Mouse (Mus musculus): ENCODE results near the gene Spsb2.
"Not testable (repeated sequence)": the region's sequence is repeated elsewhere in the genome, so short reads cannot be mapped to it uniquely, and the experiment has no call there.

Gene Spsb2

DNA sequence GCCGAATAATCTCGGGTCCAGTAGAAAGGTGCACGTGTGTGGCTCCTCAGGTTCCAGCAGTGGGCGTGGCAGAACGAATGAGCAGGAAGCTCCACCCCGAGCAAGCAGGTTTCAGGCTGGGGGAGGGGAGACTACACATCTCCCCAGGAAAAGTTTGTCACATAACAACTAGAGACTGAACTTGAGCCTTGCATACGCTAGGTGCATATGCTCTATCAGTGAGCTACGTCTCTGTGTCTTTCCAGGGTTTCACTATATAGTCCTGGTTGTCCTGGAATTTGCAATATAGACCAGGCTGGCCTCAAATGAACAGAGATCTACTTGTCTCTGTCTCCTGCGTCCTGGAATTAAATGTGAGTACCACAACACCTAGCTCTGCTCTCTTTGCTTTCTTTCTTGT, 6.1 kb upstream of the Spsb2 start:
- DNase-seq (ENCODE audit: low read depth, low spot score) = not testable (repeated sequence)

DNA sequence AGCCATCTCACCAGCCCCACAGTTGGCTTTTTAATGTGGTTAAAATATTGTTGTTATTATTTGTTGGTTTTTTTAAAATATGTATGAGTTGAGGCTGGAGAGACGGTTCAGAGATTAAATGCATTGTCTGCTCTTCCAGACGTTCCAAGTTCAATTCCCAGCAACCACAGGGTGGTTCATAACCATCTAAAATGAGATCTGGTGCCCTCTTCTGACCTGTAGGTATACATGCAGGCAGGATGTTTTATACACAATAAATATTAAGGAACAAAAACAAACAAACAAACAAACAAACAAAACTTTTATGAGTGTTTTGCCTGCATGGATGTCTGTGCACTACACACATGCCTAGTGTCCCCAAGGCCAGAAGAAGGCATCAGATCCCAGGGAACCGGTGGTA, 5.4 kb upstream of the Spsb2 start:
- DNase-seq (ENCODE audit: low read depth, low spot score) = no peak

DNA sequence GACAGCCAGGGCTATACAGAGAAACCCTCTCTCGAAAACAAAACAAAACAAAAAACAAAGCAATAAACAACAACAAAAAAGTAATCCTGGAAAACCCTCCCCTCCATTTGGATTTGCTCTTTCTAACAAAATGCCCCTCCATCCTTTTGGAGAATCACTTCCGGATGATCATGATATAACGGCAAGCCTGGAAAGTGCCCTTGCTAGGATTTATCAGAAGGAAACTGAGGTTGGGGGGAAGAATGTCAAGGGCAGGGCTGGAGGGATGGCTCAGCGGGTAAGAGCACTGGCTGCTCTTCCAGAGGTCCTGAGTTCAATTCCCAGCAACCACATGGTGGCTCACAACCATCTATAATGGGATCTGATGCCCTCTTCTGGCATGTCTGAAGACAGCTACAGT, 4.8 kb upstream of the Spsb2 start:
- not testable (repeated sequence) for DNase-seq (ENCODE audit: low read depth, low spot score)

DNA sequence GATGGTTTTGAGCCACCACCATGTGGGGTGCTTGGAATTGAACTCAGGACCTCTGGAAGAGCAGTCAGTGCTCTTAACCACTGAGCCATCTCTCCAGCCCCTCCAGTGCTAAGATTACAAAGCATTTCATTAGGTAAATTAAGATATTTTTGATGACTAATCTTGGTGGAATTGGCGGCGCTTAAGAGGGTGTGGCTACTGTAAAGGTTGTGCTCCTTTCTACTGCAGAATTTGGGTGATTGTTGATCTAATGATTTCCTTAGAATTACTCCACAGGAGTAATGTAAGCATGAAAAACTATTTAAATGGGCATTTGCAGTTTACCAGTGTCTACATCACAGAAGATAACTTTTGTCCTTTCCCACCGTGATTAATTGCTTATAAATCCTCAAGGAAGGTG, 4.1 kb upstream of the Spsb2 start:
- no peak for DNase-seq (ENCODE audit: low read depth, low spot score)

DNA sequence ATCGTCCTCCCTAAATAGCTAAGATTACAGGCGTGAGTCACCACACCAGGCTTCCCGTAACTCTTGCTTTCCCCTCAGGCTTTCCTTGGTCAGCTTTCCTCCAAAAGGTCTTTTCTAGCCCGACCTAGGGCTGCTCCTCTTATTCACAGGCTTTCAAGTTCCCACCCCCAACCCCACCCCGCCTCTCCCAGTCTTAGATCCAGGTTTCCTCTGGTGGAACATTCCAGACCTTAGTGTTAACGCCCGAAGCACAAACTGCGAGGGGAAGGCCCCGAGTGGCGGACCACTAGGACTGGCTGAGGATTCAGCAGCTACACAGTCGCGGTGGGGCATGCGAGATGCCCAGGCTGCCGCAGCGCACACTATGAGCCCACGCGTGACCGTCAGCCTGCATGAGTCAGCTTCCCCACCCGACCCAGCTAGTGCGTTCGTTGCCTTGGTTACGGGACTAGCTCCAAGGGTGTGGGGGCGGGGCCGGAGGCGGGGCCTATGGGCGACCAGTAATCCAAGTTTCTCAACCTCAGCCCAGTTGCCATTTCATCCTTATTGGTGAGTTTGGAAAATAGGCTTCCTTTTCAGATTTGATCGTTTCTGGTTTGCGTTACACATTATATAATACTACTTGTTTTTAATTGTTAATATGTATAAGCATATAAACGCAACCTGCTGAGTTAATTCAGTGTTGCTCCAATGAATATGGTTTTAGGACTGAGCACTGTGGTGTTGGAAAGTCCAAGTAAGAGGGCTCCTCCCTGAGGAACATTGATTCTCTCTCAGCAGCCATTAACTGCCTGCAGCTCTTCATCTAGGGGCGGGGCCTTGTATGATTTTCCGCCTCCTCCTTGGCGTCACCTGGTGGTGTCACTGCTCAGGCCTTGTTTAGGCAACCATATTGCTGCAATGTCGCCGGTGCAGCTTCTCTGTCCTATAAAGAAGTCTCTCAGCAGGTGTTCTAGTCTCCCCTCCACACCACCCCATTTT, 2.8 kb upstream of the Spsb2 start:
- peak; percentile 99 for DNase-seq (ENCODE audit: low read depth, low spot score)

DNA sequence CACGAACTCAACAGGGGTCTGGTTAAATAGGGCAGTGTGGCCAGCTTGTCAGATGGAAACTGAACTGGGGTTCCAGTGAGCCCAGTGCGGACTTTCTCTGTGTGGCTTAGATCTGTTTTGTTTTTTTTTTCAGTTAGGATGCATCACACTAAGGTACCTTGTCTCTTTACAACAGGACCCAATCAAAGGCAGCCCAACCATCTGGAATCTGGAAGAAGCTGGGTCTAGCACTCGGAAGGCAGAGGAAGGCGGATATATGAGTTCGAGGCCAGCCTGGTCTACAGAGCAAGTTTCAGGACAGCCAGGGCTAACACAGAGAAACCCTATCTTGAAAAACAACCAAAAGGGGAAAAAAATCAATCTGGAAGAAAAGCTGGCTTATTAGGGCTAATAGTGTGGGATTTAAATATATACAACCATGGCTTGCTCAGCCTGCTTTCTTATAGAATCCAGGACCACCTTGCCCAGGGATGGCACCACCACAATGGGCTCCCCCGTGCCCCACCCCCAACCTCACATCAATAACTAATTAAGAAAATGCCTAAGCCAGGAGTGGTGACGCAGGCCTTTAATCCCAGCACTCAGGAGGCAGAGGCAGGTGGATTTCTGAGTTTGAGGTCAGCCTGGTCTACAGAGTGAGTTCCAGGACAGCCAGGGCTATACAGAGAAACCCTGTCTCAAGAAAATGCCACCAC, 1.9 kb upstream of the Spsb2 start:
- DNase-seq (ENCODE audit: low read depth, low spot score) = no peak

DNA sequence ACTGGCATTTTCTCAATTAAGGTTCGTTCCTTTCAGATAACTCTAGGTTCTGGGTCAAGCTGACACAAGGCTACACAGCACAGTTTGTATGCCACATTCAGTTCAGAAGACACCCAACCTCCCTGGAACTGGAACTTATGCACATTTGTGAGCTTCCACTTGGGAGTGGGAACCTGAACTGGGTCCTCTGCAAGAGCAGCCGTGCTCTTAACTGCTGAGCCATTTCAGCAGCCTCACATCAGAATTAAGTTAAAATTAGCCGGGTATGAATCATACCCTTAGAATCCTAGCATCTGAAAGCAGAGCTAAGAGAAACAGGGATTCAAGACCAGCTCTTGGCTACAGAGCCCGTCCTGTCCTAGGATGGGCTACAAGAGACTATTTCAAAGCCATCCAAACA, 1.1 kb upstream of the Spsb2 start:
- DNase-seq (ENCODE audit: low read depth, low spot score) = peak; percentile 86

DNA sequence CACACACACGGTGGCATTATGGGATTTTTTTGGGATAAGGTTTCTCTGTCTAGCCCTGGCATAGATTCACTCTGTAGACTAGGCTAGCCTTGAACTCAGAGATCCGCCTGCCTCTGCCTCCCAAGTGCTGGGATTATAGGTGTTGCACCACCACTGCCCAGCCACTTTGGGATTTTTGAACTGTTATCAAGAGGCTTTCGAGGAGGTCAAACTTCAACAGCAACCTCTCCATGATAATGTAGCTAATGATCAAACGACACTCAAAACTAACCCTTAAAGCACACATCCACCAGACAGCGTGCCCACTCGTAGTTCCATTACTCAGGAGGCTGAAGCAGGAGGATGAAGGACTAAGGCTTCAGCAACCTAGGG, 489 bp upstream of the Spsb2 start:
- DNase-seq (ENCODE audit: low read depth, low spot score) = no peak

DNA sequence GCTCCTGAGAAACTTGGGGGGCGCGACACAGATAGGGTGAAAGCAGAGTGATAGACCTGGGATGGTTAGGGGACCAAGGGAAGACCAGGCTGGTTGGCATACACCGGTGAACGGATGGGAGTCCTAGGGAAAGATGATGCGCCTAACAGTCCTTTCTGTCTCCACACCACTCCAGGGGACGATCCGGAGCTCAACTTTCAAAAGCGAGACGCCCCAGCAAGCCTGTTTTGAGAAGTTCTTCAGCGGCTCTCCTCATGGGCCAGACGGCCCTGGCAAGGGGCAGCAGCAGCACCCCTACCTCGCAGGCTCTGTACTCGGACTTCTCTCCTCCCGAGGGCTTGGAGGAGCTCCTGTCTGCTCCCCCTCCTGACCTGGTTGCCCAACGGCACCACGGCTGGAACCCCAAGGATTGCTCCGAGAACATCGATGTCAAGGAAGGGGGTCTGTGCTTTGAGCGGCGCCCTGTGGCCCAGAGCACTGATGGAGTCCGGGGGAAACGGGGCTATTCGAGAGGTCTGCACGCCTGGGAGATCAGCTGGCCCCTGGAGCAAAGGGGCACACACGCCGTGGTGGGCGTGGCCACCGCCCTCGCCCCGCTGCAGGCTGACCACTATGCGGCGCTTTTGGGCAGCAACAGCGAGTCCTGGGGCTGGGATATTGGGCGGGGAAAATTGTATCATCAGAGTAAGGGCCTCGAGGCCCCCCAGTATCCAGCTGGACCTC, 752 bp downstream of the Spsb2 start:
- DNase-seq (ENCODE audit: low read depth, low spot score) = peak; percentile 83

DNA sequence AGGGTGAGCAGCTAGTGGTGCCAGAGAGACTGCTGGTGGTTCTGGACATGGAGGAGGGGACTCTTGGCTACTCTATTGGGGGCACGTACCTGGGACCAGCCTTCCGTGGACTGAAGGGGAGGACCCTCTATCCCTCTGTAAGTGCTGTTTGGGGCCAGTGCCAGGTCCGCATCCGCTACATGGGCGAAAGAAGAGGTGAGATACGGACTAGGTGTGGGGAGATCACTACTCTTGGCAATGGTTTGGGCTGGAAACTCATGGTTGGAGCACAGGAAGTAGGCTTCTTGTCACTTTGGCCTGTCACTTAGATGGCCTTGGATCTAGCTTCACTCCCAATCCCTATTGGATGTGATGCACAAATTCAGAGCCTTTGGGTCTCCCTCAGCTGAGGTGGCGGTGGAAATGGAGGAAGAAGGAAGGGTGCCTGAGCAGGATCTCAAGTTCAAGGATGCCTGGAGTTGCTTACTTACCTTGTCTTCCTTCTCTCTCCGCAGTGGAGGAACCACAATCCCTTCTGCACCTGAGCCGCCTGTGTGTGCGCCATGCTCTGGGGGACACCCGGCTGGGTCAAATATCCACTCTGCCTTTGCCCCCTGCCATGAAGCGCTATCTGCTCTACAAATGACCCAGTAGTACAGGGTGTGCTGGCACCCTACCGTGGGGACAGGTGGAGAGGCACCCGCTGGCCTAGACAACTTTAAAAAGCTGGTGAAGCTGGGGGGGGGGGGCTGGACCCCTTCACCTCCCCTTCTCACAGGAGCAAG, 1.5 kb downstream of the Spsb2 start:
- no peak for DNase-seq (ENCODE audit: low read depth, low spot score)

DNA sequence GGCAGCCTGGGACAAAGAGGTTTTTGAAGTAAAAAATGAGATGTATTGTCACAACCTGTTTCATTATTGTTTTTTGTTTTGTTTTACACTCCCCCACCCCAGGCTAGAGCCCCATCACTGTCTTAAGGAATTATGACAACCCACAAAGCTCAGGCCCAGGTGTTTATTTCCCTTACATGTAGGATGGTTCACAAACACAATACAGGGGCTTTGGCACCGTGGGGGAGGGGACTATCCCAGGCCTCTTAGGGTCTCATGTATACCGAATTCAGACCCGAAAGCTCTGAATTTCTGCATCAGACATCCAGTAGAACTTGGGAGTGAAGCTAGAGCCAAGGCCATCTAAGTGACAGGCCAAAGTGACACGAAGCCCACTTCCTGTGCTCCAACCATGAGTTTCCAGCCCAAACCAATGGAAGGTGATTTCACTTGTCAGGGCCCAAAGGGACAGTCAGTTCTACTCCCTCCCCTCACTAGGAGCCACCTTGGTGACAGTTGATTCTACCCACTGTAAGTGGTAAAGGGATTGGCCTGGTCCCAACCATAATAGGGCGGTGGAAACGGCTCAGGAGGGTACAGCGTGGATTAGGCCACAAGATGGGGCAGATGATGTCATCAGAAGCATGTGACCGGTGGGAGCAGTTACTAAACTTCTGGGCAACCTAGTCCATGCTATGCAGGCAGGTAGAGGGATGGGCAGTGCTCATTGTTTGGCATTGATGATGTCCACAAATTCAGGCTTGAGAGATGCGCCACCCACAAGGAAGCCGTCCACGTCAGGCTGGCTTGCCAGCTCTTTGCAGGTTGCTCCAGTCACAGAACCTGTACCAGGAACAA, 2.3 kb downstream of the Spsb2 start:
- DNase-seq (ENCODE audit: low read depth, low spot score) = not testable (repeated sequence)

DNA sequence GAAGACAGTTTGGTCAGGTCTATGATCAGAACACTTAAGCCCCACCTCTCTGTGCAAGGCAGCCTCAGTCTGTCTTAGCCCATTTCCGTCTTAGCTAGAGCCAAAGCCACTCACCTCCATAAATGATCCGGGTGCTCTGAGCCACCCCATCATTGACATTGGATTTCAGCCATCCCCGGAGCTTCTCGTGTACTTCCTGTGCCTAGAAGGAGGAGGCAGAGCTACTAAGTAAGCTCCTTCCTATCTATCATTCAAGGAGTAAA, 2.9 kb downstream of the Spsb2 start:
- DNase-seq (ENCODE audit: low read depth, low spot score) = no peak

DNA sequence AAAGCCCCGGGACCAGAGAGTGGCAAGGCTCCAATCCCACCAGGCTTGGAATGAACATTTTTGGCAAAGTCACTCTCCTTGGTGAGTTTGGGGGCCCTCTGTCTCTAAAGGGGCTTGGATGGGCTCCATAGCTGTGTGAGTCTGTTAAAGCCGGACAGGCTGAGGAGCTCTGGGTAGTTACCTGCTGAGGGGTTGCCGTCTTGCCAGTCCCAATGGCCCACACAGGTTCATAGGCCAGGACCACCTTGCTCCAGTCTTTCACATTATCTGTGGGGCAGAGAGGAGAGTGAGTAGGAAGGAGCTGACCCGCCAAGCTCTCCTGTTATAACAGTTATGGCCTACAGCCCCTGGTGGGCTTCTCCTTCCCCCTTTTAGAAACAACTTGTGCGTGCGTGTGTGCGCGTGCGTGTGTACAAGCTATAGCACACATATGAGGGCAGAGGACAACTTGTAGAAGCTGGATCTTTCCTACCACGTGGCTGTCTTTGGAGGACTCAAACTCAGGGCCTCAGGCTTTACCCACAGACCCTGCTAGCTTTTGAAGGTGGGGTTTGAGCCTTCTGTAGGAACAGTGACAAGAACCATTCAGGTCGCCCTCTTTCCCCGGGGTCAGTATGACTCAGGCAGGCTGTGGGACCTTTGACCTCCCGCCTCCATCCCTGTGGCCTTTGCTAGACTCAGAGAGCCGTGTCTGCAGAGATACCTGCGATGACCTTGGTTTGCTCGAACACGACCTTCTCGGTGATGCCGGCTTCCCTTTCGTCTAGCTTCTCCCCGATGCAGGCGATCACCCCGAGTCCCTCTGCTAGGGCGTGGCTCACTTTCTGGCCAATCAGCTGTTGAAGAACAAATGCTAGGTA, 3.5 kb downstream of the Spsb2 start:
- no peak for DNase-seq (ENCODE audit: low read depth, low spot score)

DNA sequence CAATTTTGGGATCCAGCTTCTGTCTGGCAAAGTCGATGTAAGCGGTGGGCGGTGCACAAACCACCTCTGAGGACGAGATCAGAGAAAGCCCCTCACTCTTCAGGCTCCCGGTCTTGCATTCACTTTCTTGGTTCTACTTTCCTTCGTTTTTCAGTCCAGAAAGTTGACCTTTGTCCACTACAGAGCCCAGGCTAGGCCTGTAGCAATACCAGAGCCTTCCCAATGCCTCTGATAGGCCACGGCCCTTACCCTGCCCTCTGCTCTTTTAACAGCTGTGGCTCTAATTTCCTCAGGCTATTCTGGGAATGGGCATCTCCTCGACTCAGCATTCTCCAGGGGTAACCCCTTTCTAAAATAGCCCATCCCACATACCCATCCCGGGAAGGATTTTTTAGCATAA, 4.4 kb downstream of the Spsb2 start:
- DNase-seq (ENCODE audit: low read depth, low spot score) = no peak

DNA sequence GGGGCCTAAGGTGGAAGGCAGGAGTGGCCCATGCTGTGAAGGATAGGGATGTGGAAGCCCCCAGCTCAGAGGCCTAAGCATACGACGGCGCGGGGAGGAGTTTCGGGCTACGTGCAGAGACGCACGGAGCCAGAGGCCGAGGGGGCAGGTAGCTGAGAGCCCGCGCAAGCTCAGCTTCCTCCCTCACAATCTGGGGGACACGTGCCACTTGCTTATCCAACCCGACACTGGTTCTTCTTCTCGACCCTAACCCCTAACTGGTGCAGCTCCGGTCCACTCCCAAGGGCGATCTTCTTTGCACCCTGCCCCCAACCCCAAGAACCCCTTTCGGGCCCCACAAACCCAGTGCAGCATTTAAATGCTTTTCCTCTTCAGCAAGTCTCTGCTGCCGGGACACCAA, 5.0 kb downstream of the Spsb2 start:
- peak; percentile 93 for DNase-seq (ENCODE audit: low read depth, low spot score)

DNA sequence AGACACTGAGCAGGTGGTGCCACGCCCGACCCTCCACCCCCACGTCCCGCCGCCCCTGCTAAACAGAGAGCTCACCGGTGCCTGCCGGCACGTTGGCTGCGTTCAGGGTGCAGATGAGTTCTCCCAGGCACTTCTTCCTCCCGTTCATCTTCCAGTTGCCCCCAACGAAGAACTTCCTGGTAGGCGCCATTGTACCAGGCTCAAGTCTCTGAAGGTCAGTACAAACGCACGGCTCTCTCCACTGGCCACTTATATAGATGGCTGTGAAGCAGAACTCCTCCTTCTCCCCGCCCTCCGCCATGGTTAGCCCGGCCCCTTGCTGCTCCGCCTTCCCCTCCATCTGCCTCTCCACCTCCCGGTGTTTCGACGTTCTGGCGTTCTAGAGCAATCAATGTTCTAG, 5.5 kb downstream of the Spsb2 start, which contains the start of gene Tpi1:
TSS of gene Tpi1 (minus strand) at position 364 of the 400 bp plus-strand sequence.
- DNase-seq (ENCODE audit: low read depth, low spot score) = peak; percentile 97

DNA sequence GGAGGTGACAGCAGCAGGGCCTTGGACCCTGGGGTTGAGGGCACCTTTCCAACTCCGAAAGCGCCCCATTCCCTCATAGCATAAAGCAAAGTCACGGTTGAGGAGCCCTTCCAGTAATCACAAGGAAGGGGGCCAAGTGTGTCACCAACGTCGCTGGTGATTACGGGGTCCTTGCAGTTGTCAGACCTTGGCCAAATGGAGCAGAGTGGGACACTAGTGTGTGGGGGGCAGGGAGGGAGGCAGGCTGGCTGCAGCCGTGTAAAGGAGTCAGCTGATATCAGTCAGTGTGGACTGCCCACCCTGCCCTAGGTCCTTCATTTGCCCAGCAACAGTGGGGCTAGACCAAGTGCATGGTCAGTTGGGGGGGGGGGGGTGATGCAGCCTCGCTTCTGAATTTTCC, 6.0 kb downstream of the Spsb2 start:
- no peak for DNase-seq (ENCODE audit: low read depth, low spot score)

DNA sequence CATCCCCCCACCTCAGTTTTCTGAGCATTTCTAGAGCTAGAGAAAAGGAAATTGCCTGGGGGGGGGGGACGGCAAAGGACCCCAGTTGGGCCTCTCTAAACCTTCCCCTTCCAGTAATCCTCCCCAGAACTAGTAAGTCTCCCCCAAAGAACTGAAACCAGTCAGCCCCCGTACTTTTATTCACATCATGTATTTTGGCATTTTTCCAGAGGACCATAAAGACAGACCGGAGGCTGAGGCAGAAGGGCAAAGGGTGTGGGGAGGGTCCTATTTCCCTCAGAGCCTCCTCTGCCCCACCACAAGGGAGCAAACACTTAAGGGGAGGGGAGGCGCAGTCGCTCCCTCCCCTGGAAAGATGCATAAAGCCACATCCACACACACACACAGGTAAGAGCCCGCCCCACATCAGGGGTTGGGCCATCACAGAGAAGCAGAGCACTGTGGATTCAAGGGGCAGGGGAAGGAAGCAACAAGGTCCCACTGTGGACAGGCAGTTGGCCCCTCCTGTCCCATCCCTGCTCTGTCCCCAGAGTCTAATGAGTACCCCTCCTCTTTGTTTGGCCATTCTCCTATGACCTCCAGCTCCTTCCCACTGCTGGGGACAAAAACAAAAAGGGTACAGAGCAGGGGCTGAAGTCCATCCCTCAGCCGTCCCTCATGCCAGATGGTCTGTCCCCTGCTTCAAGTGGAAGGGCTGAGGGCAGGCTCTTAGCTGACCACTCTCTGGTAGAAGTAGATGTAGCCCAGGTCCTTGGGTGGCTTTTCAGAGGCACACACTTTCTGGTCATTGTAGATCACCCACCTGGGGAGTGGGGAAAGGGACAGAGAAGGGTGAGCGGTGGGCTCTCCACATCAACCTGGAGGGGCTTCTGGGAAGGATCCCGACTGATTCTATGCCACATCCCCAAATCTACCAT, 6.7 kb downstream of the Spsb2 start:
- no peak for DNase-seq (ENCODE audit: low read depth, low spot score)

DNA sequence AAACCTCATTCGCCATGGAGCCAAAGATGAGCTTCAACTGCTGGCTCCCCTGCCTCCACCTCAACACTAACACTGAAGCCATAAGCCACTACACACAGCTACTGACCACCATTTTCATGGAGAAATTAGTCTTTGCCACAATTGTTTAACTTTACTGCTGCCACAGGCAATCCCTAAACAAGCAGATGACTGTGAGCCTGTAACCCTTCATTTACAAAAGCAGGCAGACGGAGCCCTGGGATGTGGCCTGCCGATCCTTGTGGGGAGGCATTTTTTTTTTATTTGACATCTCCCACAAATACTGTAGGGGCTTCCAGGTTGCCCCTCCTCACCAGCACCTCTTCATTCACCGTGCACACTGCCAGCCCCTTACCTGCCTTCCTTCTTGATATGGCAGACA, 8.2 kb downstream of the Spsb2 start:
- DNase-seq (ENCODE audit: low read depth, low spot score) = no peak
